Mouse (Mus musculus): ENCODE measurements at regions not wholly inside any gene's neighbourhood (a gene's known extent, or its start where the extent isn't known, plus 50 kb on each side); places are given as distances from the start of the nearest gene placed in this dataset.

GRCm38 (mm10) chr5:50343681-50344080, 284.9 kb upstream of the Adgra3 start:
- Histone ChIP-seq H3K4me1 (no peaks in the 10 kb centered on the region), H3K27ac (replicated peaks) (no peak overlapping the region), H3K27me3 (replicated peaks) (no peaks in the 10 kb centered on the region), H3K9ac (no peak overlapping the region), H3K4me3 (no peak overlapping the region), H3K36me3 (no peaks in the 10 kb centered on the region), H3K4me2 (no peak overlapping the region), H3K9me3 (no peaks in the 10 kb centered on the region)
- no peak for ATAC-seq (ENCODE audit: extremely low read depth, insufficient number of reproducible peaks, low FRiP score, low TSS enrichment)
- WGBS, result 59% methylated on average over 2 of the region's 2 CpGs

GRCm38 (mm10) chr5:50309491-50309890, 250.7 kb upstream of the Adgra3 start:
- H3K4me2 ChIP-seq, result no peak overlapping the region

GRCm38 (mm10) chr5:50303859-50304480, 245.2 kb upstream of the Adgra3 start:
- Histone ChIP-seq H3K9ac (no peak overlapping the region), H3K27me3 (replicated peaks) (no peaks in the 10 kb centered on the region), H3K4me2 (no peak overlapping the region), H3K27ac (replicated peaks) (no peak overlapping the region), H3K36me3 (no peaks in the 10 kb centered on the region), H3K4me1 (no peaks in the 10 kb centered on the region), H3K9me3 (no peaks in the 10 kb centered on the region), H3K4me3 (no peak overlapping the region)
- WGBS, result 57% methylated on average over 1 of the region's 1 CpGs
- no peak for ATAC-seq (ENCODE audit: extremely low read depth, insufficient number of reproducible peaks, low FRiP score, low TSS enrichment)

More at GRCm38 (mm10) chr5:50309491-50309890, 250.7 kb upstream of the Adgra3 start:
- H3K27me3 ChIP-seq (replicated peaks), result no peaks in the 10 kb centered on the region
- H3K9me3 ChIP-seq, result no peaks in the 10 kb centered on the region
- no peak overlapping the region for H3K4me3 ChIP-seq
- WGBS, result 68% methylated on average over 1 of the region's 1 CpGs
- no peak overlapping the region for H3K27ac ChIP-seq (replicated peaks)
- no peaks in the 10 kb centered on the region for H3K4me1 ChIP-seq
- ATAC-seq (ENCODE audit: extremely low read depth, insufficient number of reproducible peaks, low FRiP score, low TSS enrichment), result no peak
- no peak overlapping the region for H3K9ac ChIP-seq
- no peaks in the 10 kb centered on the region for H3K36me3 ChIP-seq

- Histone ChIP-seq H3K9me3 (no peaks in the 10 kb centered on the region), H3K27ac (replicated peaks) (no peak overlapping the region), H3K4me3 (no peak overlapping the region), H3K36me3 (no peaks in the 10 kb centered on the region), H3K27me3 (replicated peaks) (no peaks in the 10 kb centered on the region), H3K4me1 (no peaks in the 10 kb centered on the region), H3K9ac (no peak overlapping the region), H3K4me2 (no peak overlapping the region)
- WGBS, result 44% methylated on average over 3 of the region's 3 CpGs
- no peak for ATAC-seq (ENCODE audit: extremely low read depth, insufficient number of reproducible peaks, low FRiP score, low TSS enrichment)
Observed at GRCm38 (mm10) chr5:50293794-50294193, 235.0 kb upstream of the Adgra3 start.

DNA sequence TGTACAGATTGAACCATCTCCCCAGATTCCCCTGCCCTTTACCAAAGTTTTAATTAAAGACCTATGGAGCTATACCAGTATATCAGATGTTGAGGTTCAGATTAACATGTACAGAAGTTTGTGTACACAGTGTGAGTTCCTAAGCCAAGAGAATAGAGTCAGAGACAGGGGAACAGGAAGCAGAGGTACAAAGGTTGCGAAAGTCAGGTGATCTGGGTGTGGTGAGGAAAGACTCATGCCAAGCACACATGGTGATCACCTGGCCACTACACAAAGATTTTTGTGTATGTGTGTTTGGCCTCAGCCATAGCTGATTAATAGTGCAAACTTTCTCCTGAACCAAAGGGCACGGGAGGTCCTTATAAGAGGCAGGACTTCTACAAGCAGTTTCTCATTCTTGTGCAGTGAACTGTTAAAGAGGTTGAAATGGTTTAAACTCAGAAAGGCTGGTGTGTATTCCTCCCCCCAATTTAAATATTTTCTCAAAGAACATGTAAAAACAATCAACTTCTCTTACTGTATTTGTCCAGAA, 232.1 kb upstream of the Adgra3 start:
- no peaks in the 10 kb centered on the region for H3K36me3 ChIP-seq
- H3K9ac ChIP-seq, result no peak overlapping the region
- WGBS, result 78% methylated on average over 2 of the region's 2 CpGs
- H3K27ac ChIP-seq (replicated peaks), result no peak overlapping the region
- H3K4me2 ChIP-seq, result no peak overlapping the region
- H3K9me3 ChIP-seq, result no peaks in the 10 kb centered on the region
- H3K27me3 ChIP-seq (replicated peaks), result no peaks in the 10 kb centered on the region
- no peak overlapping the region for H3K4me3 ChIP-seq
- H3K4me1 ChIP-seq, result no peaks in the 10 kb centered on the region
- no peak for ATAC-seq (ENCODE audit: extremely low read depth, insufficient number of reproducible peaks, low FRiP score, low TSS enrichment)

- Histone ChIP-seq H3K9me3 (no peaks in the 10 kb centered on the region), H3K36me3 (no peaks in the 10 kb centered on the region), H3K4me1 (no peaks in the 10 kb centered on the region), H3K4me3 (no peak overlapping the region), H3K9ac (no peak overlapping the region), H3K27ac (replicated peaks) (no peak overlapping the region), H3K4me2 (no peak overlapping the region), H3K27me3 (replicated peaks) (no peaks in the 10 kb centered on the region)
- WGBS, result 60% methylated on average over 2 of the region's 2 CpGs
- no peak for ATAC-seq (ENCODE audit: extremely low read depth, insufficient number of reproducible peaks, low FRiP score, low TSS enrichment)
Observed at GRCm38 (mm10) chr5:50260417-50260816, 201.6 kb upstream of the Adgra3 start.

DNA sequence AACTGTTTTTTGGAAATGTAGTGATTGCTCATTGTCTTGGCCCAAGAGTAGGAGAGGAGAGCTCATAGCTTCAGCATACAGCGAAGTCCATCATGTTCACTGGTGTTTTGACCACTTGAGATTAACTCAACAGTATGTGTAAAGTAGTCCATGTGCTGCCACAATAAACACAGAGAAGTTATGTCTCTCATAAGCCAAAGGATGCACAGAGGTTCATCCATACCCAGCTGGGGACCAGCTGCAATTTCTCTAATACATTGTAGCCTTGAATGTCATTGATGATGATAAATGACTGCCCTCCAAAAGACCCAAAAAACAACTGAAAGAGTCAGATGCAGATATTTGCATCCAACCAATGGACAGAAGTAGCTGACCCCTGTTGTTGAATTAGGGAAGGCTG, 199.2 kb upstream of the Adgra3 start:
- H3K9ac ChIP-seq, result no peak overlapping the region
- H3K9me3 ChIP-seq, result no peaks in the 10 kb centered on the region
- H3K4me3 ChIP-seq, result no peak overlapping the region
- no peaks in the 10 kb centered on the region for H3K36me3 ChIP-seq
- WGBS, result 74% methylated on average over 1 of the region's 1 CpGs
- ATAC-seq (ENCODE audit: extremely low read depth, insufficient number of reproducible peaks, low FRiP score, low TSS enrichment), result no peak
- no peaks in the 10 kb centered on the region for H3K27me3 ChIP-seq (replicated peaks)
- H3K4me2 ChIP-seq, result no peak overlapping the region
- no peaks in the 10 kb centered on the region for H3K4me1 ChIP-seq
- H3K27ac ChIP-seq (replicated peaks), result no peak overlapping the region

- Histone ChIP-seq H3K9me3 (no peaks in the 10 kb centered on the region), H3K27me3 (replicated peaks) (no peaks in the 10 kb centered on the region), H3K27ac (replicated peaks) (no peak overlapping the region), H3K4me1 (no peaks in the 10 kb centered on the region), H3K4me3 (no peak overlapping the region), H3K4me2 (no peak overlapping the region), H3K36me3 (no peaks in the 10 kb centered on the region), H3K9ac (no peak overlapping the region)
- ATAC-seq (ENCODE audit: extremely low read depth, insufficient number of reproducible peaks, low FRiP score, low TSS enrichment), result no peak
- WGBS, result 74% methylated on average over 2 of the region's 2 CpGs
Observed at GRCm38 (mm10) chr5:50234111-50234510, 175.3 kb upstream of the Adgra3 start.

GRCm38 (mm10) chr5:50216956-50217355, 158.2 kb upstream of the Adgra3 start:
- 32% methylated on average over 4 of the region's 4 CpGs for WGBS

GRCm38 (mm10) chr5:50215960-50216359, 157.2 kb upstream of the Adgra3 start:
- no peaks in the 10 kb centered on the region for H3K27me3 ChIP-seq (replicated peaks)
- H3K9me3 ChIP-seq, result no peaks in the 10 kb centered on the region
- WGBS, result 34% methylated on average over 5 of the region's 5 CpGs
- H3K4me1 ChIP-seq, result no peaks in the 10 kb centered on the region
- no peak overlapping the region for H3K9ac ChIP-seq
- no peak overlapping the region for H3K4me3 ChIP-seq
- H3K4me2 ChIP-seq, result no peak overlapping the region
- no peak overlapping the region for H3K27ac ChIP-seq (replicated peaks)
- ATAC-seq (ENCODE audit: extremely low read depth, insufficient number of reproducible peaks, low FRiP score, low TSS enrichment), result no peak
- H3K36me3 ChIP-seq, result no peaks in the 10 kb centered on the region

More at GRCm38 (mm10) chr5:50216956-50217355, 158.2 kb upstream of the Adgra3 start:
- no peaks in the 10 kb centered on the region for H3K36me3 ChIP-seq
- no peak overlapping the region for H3K27ac ChIP-seq (replicated peaks)
- no peak for ATAC-seq (ENCODE audit: extremely low read depth, insufficient number of reproducible peaks, low FRiP score, low TSS enrichment)
- no peak overlapping the region for H3K4me3 ChIP-seq
- H3K4me2 ChIP-seq, result no peak overlapping the region
- no peaks in the 10 kb centered on the region for H3K27me3 ChIP-seq (replicated peaks)
- no peaks in the 10 kb centered on the region for H3K9me3 ChIP-seq
- no peak overlapping the region for H3K9ac ChIP-seq
- H3K4me1 ChIP-seq, result no peaks in the 10 kb centered on the region

DNA sequence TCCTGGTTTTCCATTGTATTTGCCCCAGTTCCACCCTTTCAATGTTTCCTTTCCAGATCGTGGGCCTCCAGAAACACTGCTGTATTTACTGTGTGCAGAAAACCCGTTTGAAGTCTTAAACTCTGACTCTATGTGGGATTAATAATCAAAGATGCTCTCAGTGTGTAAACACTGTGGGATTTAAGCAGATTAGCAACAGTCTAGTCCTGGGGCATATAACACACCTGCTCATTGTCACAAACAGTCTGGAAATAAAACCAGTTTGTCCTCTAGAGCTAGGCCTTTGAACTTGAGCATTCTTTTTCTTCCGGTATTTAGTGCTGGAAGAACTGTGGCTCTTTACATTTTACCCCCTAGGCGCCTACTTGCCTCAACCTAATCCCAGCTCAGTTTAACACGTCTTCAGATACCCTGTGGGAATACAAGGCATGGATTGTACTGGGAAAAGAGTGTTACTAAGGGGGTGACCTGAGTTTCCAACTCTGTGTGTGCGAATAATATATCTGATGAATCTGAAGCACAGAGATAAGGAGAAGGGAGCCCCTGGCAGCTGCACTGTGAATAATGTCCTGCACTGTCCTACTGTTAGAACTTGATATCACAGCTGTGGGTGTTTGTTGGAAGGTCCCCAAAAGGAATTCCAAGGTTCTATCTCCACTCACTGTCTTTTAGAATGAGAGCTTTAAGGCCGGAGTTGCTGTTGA, 143.7 kb upstream of the Adgra3 start:
- H3K27me3 ChIP-seq (replicated peaks), result no peaks in the 10 kb centered on the region
- H3K27ac ChIP-seq (replicated peaks), result no peak overlapping the region
- H3K9ac ChIP-seq, result no peak overlapping the region
- H3K9me3 ChIP-seq, result no peaks in the 10 kb centered on the region
- WGBS, result 49% methylated on average over 7 of the region's 7 CpGs
- H3K4me3 ChIP-seq, result no peak overlapping the region
- H3K36me3 ChIP-seq, result no peaks in the 10 kb centered on the region
- peaks cover 12% of the 10 kb centered on the region for H3K4me1 ChIP-seq
- H3K4me2 ChIP-seq, result no peak overlapping the region
- no peak for ATAC-seq (ENCODE audit: extremely low read depth, insufficient number of reproducible peaks, low FRiP score, low TSS enrichment)

DNA sequence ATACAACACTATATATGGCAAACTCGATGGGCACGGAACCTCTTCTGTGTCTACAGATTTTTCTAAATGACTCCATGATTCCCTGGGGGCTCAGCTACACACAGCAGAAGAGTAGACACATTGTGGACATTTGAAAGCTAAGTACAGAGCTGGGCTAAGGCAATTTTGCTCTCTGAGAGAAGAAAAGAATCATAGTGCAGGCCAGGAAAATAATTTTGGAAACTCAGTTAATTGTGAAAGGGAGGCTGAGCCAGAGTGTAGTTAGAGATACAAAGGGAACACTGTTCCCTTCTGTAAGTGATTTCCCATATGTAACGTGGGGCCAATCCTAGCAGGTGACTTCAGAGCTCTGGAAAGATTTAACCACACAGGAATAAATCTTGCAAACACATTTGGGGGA, 137.6 kb upstream of the Adgra3 start:
- Histone ChIP-seq H3K4me1 (no peaks in the 10 kb centered on the region), H3K9ac (no peak overlapping the region), H3K36me3 (no peaks in the 10 kb centered on the region), H3K9me3 (no peaks in the 10 kb centered on the region), H3K4me2 (no peak overlapping the region), H3K4me3 (no peak overlapping the region), H3K27ac (replicated peaks) (no peak overlapping the region), H3K27me3 (replicated peaks) (no peaks in the 10 kb centered on the region)
- no peak for ATAC-seq (ENCODE audit: extremely low read depth, insufficient number of reproducible peaks, low FRiP score, low TSS enrichment)
- 79% methylated on average over 3 of the region's 3 CpGs for WGBS

Data from heart, embryonic 13.5 days (tissue).